Mouse (Mus musculus) neural tube, embryonic 11.5 days (tissue): ENCODE measurements around the gene Macf1. TPM values are rescaled to one million over a fixed set of nuclear protein-coding genes. Genes with fewer than 3 reads are reported as not detected.
"Not testable (repeated sequence)": the region's sequence is repeated elsewhere in the genome, so short reads cannot be mapped to it uniquely, and the experiment has no call there.

Source experiments
- ATAC-seq: fragments of 200-750 bp; cut with Nextera tagmentation; 2 replicates; pipeline ENCODE4 v1.8.0; 2017; ENCODE audit warnings: moderate number of reproducible peaks, mild to moderate bottlenecking, moderate TSS enrichment, moderate library complexity; ENCODE audit not compliant: insufficient read depth, low FRiP score, low TSS enrichment
- DNase-seq: peaks from one replicate; pipeline ENCODE4 v3.0.0-alpha.2; 2015; ENCODE audit warnings: low spot score
- H3K27ac ChIP-seq: fragments of 300-500 bp; sonication (generic); 2 replicates; pipeline ENCODE4 v1.5.1; 2014; ENCODE audit warnings: low read depth, mild to moderate bottlenecking, low read length
- H3K27me3 ChIP-seq: fragments of 300-500 bp; sonication (generic); 2 replicates; pipeline ENCODE4 v1.6.1; 2014; ENCODE audit warnings: mild to moderate bottlenecking, low read length, mixed read lengths; ENCODE audit not compliant: control insufficient read depth, insufficient read depth
- H3K36me3 ChIP-seq: fragments of 300-500 bp; sonication (generic); 2 replicates; pipeline ENCODE4 v1.6.1; 2014; ENCODE audit warnings: mild to moderate bottlenecking, low read length, moderate library complexity, mixed read lengths; ENCODE audit not compliant: control insufficient read depth, insufficient read depth
- H3K4me1 ChIP-seq: fragments of 300-500 bp; sonication (generic); 2 replicates; pipeline ENCODE4 v1.6.1; 2014; ENCODE audit warnings: low read length, mixed read lengths; ENCODE audit not compliant: control insufficient read depth, insufficient read depth
- H3K4me2 ChIP-seq: fragments of 300-500 bp; sonication (generic); 2 replicates; pipeline ENCODE4 v1.6.1; 2014; ENCODE audit warnings: low read depth, mild to moderate bottlenecking, moderate library complexity
- H3K4me3 ChIP-seq: fragments of 300-500 bp; sonication (generic); 2 replicates; pipeline ENCODE4 v1.5.1; 2014; ENCODE audit warnings: low read depth, low read length
- H3K9ac ChIP-seq: fragments of 300-500 bp; sonication (generic); 2 replicates; pipeline ENCODE4 v1.6.1; 2014; ENCODE audit warnings: mild to moderate bottlenecking, low read length
- H3K9me3 ChIP-seq: fragments of 300-500 bp; sonication (generic); 2 replicates; pipeline ENCODE4 v1.6.1; 2016; ENCODE audit warnings: low read length; ENCODE audit not compliant: control insufficient read depth
- WGBS: fragments of 180-500 bp; shearing (Covaris S2); extraction: QIAGEN DNeasy Blood & Tissue Kit; methylation state at CpG from one replicate; pipeline ENCODE4 v1.1.7; 2014; 5-methylcytosine and 5-hydroxymethylcytosine counted together
- polyA plus RNA-seq: library from polyadenylated mRNA; unstranded; fragments of >200 nt; fragmentation: Nextera tagmentation; extraction: Ambion mirVana; gene quantifications from 2 replicates; pipeline ENCODE4 v1.2.1, GENCODE M21; 2014

Gene Macf1
- polyA plus RNA-seq, 1 experiment from 2014 or later: 79.1 TPM

- Histone ChIP-seq H3K9me3 (no peaks in the 10 kb centered on the region), H3K4me2 (no peak overlapping the region), H3K27ac (no peak overlapping the region), H3K4me3 (no peak overlapping the region), H3K27me3 (no peaks in the 10 kb centered on the region), H3K9ac (no peak overlapping the region), H3K4me1 (no peaks in the 10 kb centered on the region), H3K36me3 (no peaks in the 10 kb centered on the region)
- DNase-seq (no peak), ATAC-seq (no peak)
- WGBS: 74% methylated on average over 6 of the region's 6 CpGs
Observed at GRCm38 (mm10) chr4:123328946-123329345, 355.2 kb downstream of the Macf1 start.

DNA sequence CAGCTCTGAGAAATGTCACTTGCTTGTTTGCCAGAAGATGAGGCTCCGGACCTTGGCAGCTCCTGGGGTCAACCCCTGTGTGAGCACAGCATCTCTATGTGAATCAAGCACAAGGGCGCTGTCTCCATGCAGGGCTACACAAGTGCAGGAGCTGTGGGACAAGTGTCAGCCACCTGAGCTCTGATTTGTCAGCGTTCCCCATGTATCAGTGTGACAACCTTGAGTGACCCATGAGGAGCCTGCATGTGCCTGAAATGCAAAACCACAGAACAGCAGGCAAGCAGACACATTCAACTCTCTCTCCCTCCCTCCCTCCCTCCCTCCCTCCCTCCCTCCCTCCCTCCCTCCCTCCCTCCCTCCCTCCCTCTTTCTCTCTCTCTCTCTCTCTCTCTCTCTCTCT, 356.5 kb downstream of the Macf1 start:
- H3K27me3 ChIP-seq: peaks cover 5% of the 10 kb centered on the region
- 51% methylated on average over 3 of the region's 3 CpGs for WGBS
- H3K4me1 ChIP-seq: no peaks in the 10 kb centered on the region
- H3K9me3 ChIP-seq: no peaks in the 10 kb centered on the region
- H3K4me3 ChIP-seq: no peak overlapping the region
- no peak overlapping the region for H3K9ac ChIP-seq
- no peak for DNase-seq
- no peak for ATAC-seq
- no peak overlapping the region for H3K4me2 ChIP-seq
- no peaks in the 10 kb centered on the region for H3K36me3 ChIP-seq
- H3K27ac ChIP-seq: no peak overlapping the region

GRCm38 (mm10) chr4:123326087-123326486, 358.1 kb downstream of the Macf1 start:
- H3K9me3 ChIP-seq: no peaks in the 10 kb centered on the region
- no peak overlapping the region for H3K4me2 ChIP-seq
- H3K9ac ChIP-seq: no peak overlapping the region
- 79% methylated on average over 3 of the region's 3 CpGs for WGBS
- DNase-seq (no peak), ATAC-seq (no peak)
- H3K4me3 ChIP-seq: no peak overlapping the region
- H3K27ac ChIP-seq: no peak overlapping the region
- H3K27me3 ChIP-seq: peaks cover 7% of the 10 kb centered on the region
- H3K4me1 ChIP-seq: no peaks in the 10 kb centered on the region
- no peaks in the 10 kb centered on the region for H3K36me3 ChIP-seq

DNA sequence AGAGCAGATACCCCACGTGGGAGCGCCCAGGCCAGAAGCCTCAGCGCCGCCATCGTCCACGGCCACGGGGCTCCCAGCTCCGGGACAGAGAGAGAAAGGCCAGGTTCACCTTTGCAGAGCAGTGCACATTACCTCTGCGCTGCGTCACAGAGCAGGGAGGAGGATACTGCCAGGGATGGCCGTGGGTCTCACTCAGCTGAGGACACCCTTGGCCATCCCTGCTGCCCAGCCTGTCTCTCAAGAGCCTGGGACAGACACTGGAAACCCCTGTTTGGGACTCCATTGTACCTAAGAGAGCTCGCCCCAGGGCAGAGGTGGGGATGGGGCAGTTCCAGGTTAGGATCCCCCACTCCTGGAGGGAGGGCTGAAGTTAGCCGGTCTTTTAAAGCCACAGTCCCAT, 360.6 kb downstream of the Macf1 start, which contains the start of gene Oxct2a:
TSS of gene Oxct2a (minus strand) at position 101 of the 400 bp plus-strand sequence.
- Histone ChIP-seq H3K9ac (no peak within 1 kb of the TSS), H3K27ac (no peak within 1 kb of the TSS), H3K9me3 (no peaks in the 10 kb centered on the region), H3K4me2 (peak within 1 kb of the TSS; percentile 33), H3K36me3 (no peaks in the 10 kb centered on the region), H3K27me3 (peaks cover 7% of the 10 kb centered on the region), H3K4me3 (peak within 1 kb of the TSS; percentile 8; the same call in 1 of the 2 replicates), H3K4me1 (no peaks in the 10 kb centered on the region)
- ATAC-seq (no peak), DNase-seq (peak; percentile 21)
- 15% methylated on average over 13 of the region's 13 CpGs for WGBS

DNA sequence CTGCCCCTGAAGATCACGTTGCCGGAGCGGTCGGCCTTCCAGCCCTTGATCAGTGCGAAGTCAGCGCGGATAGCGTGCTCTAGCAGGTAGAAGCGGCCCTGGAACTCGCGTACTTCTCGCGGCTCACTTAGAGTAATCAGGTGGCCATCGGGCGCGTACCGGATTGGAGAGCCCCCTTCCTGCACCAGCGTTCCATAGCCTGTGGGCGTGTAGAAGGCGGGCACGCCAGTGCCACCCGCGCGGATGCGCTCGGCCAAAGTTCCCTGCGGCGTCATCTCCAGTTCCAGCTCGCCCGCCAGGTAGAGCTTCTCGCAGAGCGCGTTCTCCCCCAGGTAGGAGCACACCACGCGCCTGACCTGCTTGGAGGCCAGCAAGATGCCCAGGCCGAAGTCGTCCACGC, 361.2 kb downstream of the Macf1 start:
- not testable (repeated sequence) for H3K9ac ChIP-seq, H3K27me3 ChIP-seq, H3K4me1 ChIP-seq, H3K9me3 ChIP-seq, DNase-seq, H3K4me3 ChIP-seq, ATAC-seq, H3K27ac ChIP-seq, H3K36me3 ChIP-seq
- 14% methylated on average over 15 of the region's 38 CpGs for WGBS
- H3K4me2 ChIP-seq: peak overlapping the region; percentile 33

- Histone ChIP-seq H3K4me3 (no peak overlapping the region), H3K27ac (no peak overlapping the region), H3K9me3 (no peaks in the 10 kb centered on the region), H3K27me3 (no peaks in the 10 kb centered on the region), H3K4me2 (no peak overlapping the region), H3K4me1 (no peaks in the 10 kb centered on the region), H3K9ac (no peak overlapping the region), H3K36me3 (no peaks in the 10 kb centered on the region)
- DNase-seq: no peak
- 92% methylated on average over 3 of the region's 3 CpGs for WGBS
- ATAC-seq: no peak
Observed at GRCm38 (mm10) chr4:123314497-123314896, 369.7 kb downstream of the Macf1 start.

GRCm38 (mm10) chr4:123313010-123313409, 371.1 kb downstream of the Macf1 start:
- Histone ChIP-seq H3K9me3 (no peaks in the 10 kb centered on the region), H3K27me3 (no peaks in the 10 kb centered on the region), H3K9ac (no peak overlapping the region), H3K4me1 (no peaks in the 10 kb centered on the region), H3K4me2 (no peak overlapping the region), H3K4me3 (no peak overlapping the region), H3K36me3 (no peaks in the 10 kb centered on the region), H3K27ac (no peak overlapping the region)
- 79% methylated on average over 6 of the region's 6 CpGs for WGBS
- ATAC-seq (no peak), DNase-seq (no peak)

DNA sequence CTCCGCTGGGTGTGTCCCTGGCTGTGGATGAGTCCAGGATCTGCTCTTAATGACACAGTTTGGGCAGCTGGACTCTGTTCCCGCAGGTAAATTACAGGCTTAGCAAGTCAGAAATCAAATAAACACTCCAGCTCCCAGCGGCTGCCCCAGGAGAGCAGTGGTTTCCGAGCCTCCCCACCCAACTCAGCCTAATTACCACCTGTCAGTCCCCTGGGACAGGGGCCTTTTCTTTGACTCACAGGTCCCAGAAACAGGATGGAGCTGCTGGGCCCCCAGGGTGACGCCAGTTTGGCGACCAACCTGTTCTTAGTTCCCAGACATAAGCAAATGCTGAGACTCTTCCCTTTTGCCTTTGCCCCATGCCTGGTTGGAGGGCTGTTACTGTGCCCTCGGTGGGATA, 372.3 kb downstream of the Macf1 start:
- DNase-seq (no peak), ATAC-seq (no peak)
- no peaks in the 10 kb centered on the region for H3K9me3 ChIP-seq
- H3K4me3 ChIP-seq: no peak overlapping the region
- WGBS: 84% methylated on average over 7 of the region's 7 CpGs
- H3K27me3 ChIP-seq: no peaks in the 10 kb centered on the region
- H3K36me3 ChIP-seq: no peaks in the 10 kb centered on the region
- H3K4me2 ChIP-seq: no peak overlapping the region
- H3K4me1 ChIP-seq: no peaks in the 10 kb centered on the region
- no peak overlapping the region for H3K9ac ChIP-seq
- no peak overlapping the region for H3K27ac ChIP-seq

GRCm38 (mm10) chr4:123308292-123308691, 375.9 kb downstream of the Macf1 start:
- H3K9me3 ChIP-seq: no peaks in the 10 kb centered on the region
- no peak overlapping the region for H3K27ac ChIP-seq
- ATAC-seq (no peak), DNase-seq (no peak)
- H3K27me3 ChIP-seq: no peaks in the 10 kb centered on the region
- no peak overlapping the region for H3K4me2 ChIP-seq
- peaks cover 2% of the 10 kb centered on the region; the same call in 1 of the 2 replicates for H3K36me3 ChIP-seq
- H3K4me1 ChIP-seq: no peaks in the 10 kb centered on the region
- WGBS: 57% methylated on average over 3 of the region's 3 CpGs
- no peak overlapping the region for H3K9ac ChIP-seq
- no peak overlapping the region for H3K4me3 ChIP-seq
